Mouse (Mus musculus): ENCODE measurements around the gene Pigo.

Pigo gene

DNA sequence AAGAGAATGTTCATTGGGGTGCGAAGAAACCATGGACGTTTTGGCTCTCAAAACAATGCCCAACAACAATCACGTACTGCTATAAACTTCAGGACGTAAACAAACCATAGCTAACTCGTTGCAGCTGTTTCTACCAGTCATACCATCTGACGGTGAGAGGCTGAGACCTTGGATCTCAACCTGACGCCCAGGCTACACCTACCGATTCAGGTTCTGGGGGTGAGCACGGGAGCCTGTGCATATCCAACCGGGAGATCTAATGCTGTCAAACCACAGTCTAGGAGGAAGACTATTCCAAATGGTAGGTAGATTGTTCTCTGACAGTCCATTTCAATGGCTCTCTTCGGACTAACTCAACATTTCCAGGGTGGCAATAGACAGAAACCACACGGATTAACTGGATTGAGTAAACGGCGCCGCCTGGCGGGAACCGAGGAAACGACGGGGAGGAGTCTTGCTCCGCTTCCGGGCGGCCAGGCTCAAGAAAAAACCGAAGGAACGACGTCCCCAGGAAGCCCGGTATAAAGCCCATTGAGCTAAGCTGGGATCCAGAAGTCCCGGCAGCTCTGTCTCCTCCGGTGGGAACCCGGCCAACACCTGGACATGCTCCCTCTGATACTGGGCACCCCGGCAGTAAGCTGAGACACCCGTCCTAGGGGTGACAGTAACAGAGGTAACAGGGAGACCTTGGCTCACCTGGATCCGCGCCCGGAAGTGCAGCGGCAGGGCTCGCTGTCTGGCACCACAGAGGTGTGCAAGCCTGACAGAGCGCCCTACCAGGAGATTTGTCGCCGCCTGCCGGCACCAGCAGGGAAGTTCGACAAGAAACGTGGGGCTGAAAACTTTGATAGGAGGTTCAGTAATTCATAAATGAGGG is at the start of gene Pigo:
Pigo (minus strand) TSS at position 736 of the 877 bp plus-strand sequence.
- peak; percentile 94 for DNase-seq

DNA sequence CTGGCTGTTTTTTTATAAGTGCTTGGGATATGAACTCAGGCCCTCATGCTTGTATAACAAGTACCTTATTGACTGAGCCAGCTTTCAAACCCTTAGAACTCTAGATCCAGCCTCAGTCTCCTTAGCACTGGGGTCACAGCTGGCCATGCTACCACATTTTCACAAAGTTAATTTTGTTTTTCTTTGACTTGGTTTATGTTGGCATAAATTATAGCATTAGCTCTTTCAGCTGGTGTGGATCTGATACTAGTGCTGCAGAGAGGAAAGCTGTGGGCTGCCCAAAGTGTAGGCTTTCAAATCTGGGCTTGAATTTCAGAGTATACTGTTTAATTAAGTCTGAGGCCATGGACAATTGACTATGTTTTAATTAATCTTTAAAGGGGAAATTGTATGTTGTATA is 49.3 kb upstream of the Pigo start:
- no peak for DNase-seq

- no peak for DNase-seq
These were observed 39.9 kb upstream of the Pigo start for GRCm38 (mm10) chr4:43065471-43065870.

- DNase-seq, result no peak
These were observed 34.7 kb upstream of the Pigo start for GRCm38 (mm10) chr4:43060286-43060685.

GRCm38 (mm10) chr4:43059697-43060096 is 34.1 kb upstream of the Pigo start:
- no peak for DNase-seq

- peak; percentile 89 for DNase-seq
These were observed 33.4 kb upstream of the Pigo start, which contains the start of gene Unc13b for GRCm38 (mm10) chr4:43058753-43059654. Gene Unc13b (plus strand): TSS chr4:43058953.

DNA sequence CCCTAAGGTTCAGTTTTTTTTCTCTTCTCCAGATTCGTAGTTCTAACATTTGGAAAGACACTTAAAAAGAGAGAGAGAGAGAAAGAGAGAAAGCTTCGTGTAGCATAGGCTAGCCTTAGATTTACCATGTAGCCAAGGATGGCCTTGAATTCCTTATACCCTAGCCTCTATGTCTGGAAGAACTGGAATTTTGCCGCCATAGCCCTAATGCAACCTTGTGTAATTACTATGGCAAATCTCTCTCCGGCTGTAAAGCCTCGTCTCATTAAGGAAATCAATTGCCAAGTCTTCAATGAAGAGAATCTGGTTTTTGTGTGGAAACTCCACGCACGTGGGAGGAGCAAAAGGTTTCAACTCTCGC is 32.8 kb upstream of the Pigo start:
- DNase-seq, result no peak

DNA sequence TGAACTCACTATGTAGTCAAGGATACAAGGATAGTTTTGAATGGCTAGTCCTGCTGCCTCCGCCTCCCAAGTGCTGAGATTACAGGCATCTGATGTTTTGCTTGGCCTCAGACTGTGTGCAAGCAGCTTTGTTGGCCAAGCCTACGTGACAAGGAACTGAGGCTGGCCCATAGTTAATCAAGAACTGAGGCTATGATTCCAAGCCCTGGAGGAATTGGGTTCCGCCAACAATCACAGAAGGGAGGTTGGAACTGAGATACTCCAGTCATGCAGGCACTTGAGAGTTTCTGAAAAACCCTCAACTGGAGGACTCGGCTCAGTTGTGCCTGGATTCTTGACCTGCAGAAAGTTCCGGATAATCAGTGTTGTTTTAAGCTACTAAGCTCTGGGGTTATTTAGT is 32.0 kb upstream of the Pigo start:
- DNase-seq, result no peak

GRCm38 (mm10) chr4:43052627-43053026 is 27.0 kb upstream of the Pigo start:
- no peak for DNase-seq

- peak; percentile 79 for DNase-seq
These were observed 21.6 kb upstream of the Pigo start for GRCm38 (mm10) chr4:43047231-43047630.

- no peak for DNase-seq
These were observed 21.0 kb upstream of the Pigo start for GRCm38 (mm10) chr4:43046607-43047006.

- peak; percentile 94 for DNase-seq
These were observed 20.2 kb upstream of the Pigo start, which contains the start of gene Fam214b for GRCm38 (mm10) chr4:43045659-43046302. Gene Fam214b (minus strand): TSS chr4:43046220.

DNA sequence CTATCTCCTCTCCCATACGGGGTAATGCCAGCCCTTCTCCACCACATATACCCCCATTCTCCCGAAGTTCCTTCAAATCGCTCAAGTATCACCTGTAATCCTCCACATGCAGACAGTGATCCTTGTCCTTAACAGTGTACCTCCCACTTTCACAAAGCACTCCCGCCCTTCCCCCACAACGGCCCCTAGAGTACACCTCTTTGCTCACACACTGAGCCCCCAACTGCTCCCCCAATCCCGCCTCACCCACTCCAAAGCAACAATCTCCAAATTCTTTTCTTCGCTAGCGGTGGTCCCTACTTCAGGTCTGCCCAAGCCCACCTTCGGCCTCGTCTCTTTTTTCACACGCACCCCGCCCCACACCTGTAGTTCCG is 19.7 kb upstream of the Pigo start:
- no peak for DNase-seq

- DNase-seq, result no peak
These were observed 19.1 kb upstream of the Pigo start for GRCm38 (mm10) chr4:43044673-43045072.

DNA sequence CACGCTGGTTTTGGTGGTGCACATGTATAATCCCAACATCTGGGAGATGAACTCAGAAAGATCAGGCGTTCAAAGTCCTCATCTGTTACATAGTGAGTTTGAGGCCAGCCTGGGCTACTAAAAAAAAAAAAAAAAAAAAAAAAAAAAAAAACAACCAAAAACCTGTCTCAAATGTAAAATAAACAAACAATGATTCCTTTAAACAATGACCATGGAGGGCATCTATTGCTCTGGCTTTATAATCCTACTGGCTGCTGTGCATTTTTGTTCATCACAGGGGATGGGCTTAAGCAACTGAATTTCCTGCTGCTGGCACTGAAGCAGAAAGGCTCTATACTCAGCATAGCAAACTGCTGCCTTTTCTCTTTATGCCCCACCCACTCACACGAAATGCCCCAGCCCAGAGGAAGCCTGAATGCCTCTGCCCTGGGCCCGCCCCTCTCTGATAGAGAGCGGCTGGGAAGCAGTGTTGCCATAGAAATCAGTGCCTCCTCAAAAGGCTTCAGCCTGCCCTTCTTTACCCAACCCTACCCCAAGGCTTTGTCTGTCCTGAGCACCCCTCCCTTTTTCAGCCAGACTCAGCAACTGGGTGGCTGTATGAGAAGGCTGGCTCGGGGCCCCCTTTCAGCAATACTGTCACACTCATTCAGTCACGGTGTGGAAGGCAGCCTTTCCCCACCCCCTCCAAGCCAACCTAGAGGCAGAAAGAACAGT is 18.2 kb upstream of the Pigo start:
- DNase-seq, result peak; percentile 46

- DNase-seq, result no peak
These were observed 15.4 kb upstream of the Pigo start for GRCm38 (mm10) chr4:43040881-43041547.

GRCm38 (mm10) chr4:43040114-43040572 is 14.5 kb upstream of the Pigo start:
- DNase-seq, result peak; percentile 98

- no peak for DNase-seq
These were observed 14.0 kb upstream of the Pigo start for GRCm38 (mm10) chr4:43039609-43040008.

DNA sequence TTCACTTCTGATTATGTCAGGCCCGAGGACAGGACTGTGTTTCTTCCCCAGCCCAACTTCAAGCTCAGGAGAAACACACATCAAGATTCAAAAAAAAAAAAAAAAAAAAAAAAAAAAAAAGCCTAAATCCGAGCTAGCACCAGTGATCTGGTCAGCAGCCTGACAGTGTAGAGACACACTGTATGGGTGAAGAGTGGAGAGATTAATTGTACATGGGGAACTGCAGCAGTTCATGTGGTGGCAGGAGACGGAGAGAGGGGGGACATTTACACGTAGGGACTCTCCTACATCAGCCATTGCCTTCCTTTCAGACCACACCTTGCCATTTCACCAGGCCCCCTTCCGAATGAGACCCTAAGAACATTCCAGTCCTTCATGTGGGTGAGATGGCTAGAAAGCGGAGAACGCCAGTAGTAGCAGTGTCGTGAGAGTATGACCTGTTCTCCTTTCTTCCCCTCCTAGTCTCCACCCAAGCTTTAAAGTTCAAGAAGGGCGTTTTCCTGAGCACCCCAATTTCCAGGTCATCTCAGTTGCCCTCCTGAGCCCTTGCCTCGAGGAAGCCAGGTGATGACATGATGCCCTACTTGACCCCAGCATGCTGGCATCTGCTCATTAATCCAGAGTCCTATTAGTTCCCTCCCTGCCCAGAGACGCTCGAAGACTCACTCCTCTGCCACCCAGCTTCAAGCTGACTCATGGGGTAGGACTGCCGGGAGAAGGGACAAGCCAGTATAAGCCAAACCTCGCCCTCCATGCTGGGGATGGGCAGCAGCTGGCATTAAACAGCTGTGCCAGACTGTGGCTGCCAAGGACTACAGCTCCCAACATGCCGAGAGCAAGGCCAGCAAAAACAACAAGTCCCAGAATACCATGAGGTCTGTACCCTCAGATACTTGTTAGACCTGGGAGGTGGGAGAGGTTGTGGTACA is 13.2 kb upstream of the Pigo start:
- DNase-seq, result peak; percentile 57

- no peak for DNase-seq
These were observed 12.4 kb upstream of the Pigo start for GRCm38 (mm10) chr4:43037860-43038566.
